Comparison of ENCODE assay signal across 9 mouse cellular contexts in genomic region chr17:23737493-23738445, GRCm38 (mm10). TPM values are rescaled to one million over a fixed set of nuclear protein-coding genes. Genes with fewer than 3 reads are reported as not detected.
A peak's percentile ranks its signal among the peaks of the same experiment; 100 is the strongest.
DNase-seq lines count a peak whose midpoint lies in the region; ATAC-seq and TF ChIP-seq lines count a peak whose summit lies in the region.
"Had no signal": no experiment of that assay in that cellular context is flagged by ENCODE, and none has a peak within 500 bp of the region (broad histone marks: within the 10 kb centered on the region; RNA-seq: fewer than 3 reads in every experiment).

No protein-coding gene starts in this region.

- no peak overlapping the region for H3K9ac ChIP-seq in forebrain, embryonic 15.5 days (replicated peaks)
- peak overlapping the region; percentile 80 for H3K9ac ChIP-seq in midbrain, embryonic 13.5 days (replicated peaks)

- peak; percentile 71 for DNase-seq in heart, embryonic 10.5 days (ENCODE audit: low spot score)
- no peak for DNase-seq in heart, postnatal 14 days
- no peak for DNase-seq in adrenal gland, adult 8-10 months
- no peak for DNase-seq in heart, adult 8-10 months (ENCODE audit: low spot score)
- no peak for DNase-seq in urinary bladder, postnatal 10 days (ENCODE audit: low spot score)

- 62% methylated on average over 15 of the region's 15 CpGs for WGBS in heart, embryonic 10.5 days
- WGBS in forebrain, embryonic 15.5 days: 62% methylated on average over 15 of the region's 15 CpGs
- WGBS in midbrain, embryonic 13.5 days: 62% methylated on average over 15 of the region's 15 CpGs

- H3K27ac ChIP-seq in heart, embryonic 10.5 days: no peak overlapping the region
- no peak overlapping the region for H3K27ac ChIP-seq in forebrain, embryonic 15.5 days (replicated peaks)
- H3K27ac ChIP-seq in midbrain, embryonic 13.5 days: no peak overlapping the region

- H3K4me2 ChIP-seq in forebrain, embryonic 15.5 days (replicated peaks): peak overlapping the region; percentile 94
- H3K4me2 ChIP-seq in midbrain, embryonic 13.5 days (replicated peaks): peak overlapping the region; percentile 73

- no peaks in the 10 kb centered on the region for H3K79me2 ChIP-seq in C2C12 (ENCODE audit: control insufficient read depth, insufficient read depth)

- peak; percentile 39 for TF ChIP-seq CTCF in C2C12 (IDR thresholded peaks at IDR 0.05; ENCODE audit: control insufficient read depth, insufficient read depth, insufficient read length)

- intact Hi-C loops in heart, postnatal 14 days (cut with DNase I): no loop called here

- no peak overlapping the region for H3K4me3 ChIP-seq in heart, embryonic 10.5 days
- H3K4me3 ChIP-seq in C2C12 (ENCODE audit: insufficient read depth, poor library complexity, severe bottlenecking): no peak overlapping the region
- H3K4me3 ChIP-seq in forebrain, embryonic 15.5 days: 0 out of 2 replicates have a peak overlapping the region, but pooled peaks have one; percentile 89
- peak overlapping the region; percentile 80 for H3K4me3 ChIP-seq in midbrain, embryonic 13.5 days (replicated peaks)

- no peaks in the 10 kb centered on the region for H3K9me3 ChIP-seq in heart, embryonic 10.5 days
- H3K9me3 ChIP-seq in forebrain, embryonic 15.5 days: no peaks in the 10 kb centered on the region
- no peaks in the 10 kb centered on the region for H3K9me3 ChIP-seq in midbrain, embryonic 13.5 days

- H3K79me3 ChIP-seq in C2C12 (ENCODE audit: low read depth): no peaks in the 10 kb centered on the region

- peaks cover 37% of the 10 kb centered on the region for H3K36me3 ChIP-seq in heart, embryonic 10.5 days
- H3K36me3 ChIP-seq in C2C12 (ENCODE audit: control insufficient read depth, insufficient read depth): no peaks in the 10 kb centered on the region
- H3K36me3 ChIP-seq in forebrain, embryonic 15.5 days: peaks cover 13% of the 10 kb centered on the region
- H3K36me3 ChIP-seq in midbrain, embryonic 13.5 days: peaks cover 38% of the 10 kb centered on the region

- H3ac ChIP-seq in C2C12 (ENCODE audit: control insufficient read depth, insufficient read length, low read depth): no peak overlapping the region

- peaks cover 62% of the 10 kb centered on the region for H3K27me3 ChIP-seq in heart, embryonic 10.5 days (ENCODE audit: insufficient read depth, poor library complexity, severe bottlenecking)
- peaks cover 12% of the 10 kb centered on the region for H3K27me3 ChIP-seq in C2C12 (ENCODE audit: control insufficient read depth, insufficient read depth, insufficient read length)
- peaks cover 23% of the 10 kb centered on the region for H3K27me3 ChIP-seq in forebrain, embryonic 15.5 days
- H3K27me3 ChIP-seq in midbrain, embryonic 13.5 days: peaks cover 23% of the 10 kb centered on the region

- no peak for ATAC-seq in forebrain, embryonic 15.5 days (replicated peaks)
- no peak for ATAC-seq in midbrain, embryonic 13.5 days

- peaks cover 40% of the 10 kb centered on the region for H3K4me1 ChIP-seq in heart, embryonic 10.5 days
- peaks cover 35% of the 10 kb centered on the region for H3K4me1 ChIP-seq in forebrain, embryonic 15.5 days
- H3K4me1 ChIP-seq in midbrain, embryonic 13.5 days (replicated peaks): peaks cover 36% of the 10 kb centered on the region

TF ChIP-seq in C2C12, 6 proteins besides CTCF, POLR2A, EP300 and RAD21:
- TF ChIP-seq CEBPB (IDR thresholded peaks at IDR 0.05; ENCODE audit: low read depth) (no peak), MYOD1 (IDR thresholded peaks at IDR 0.05; ENCODE audit: control insufficient read depth, insufficient read length, low read depth) (no peak), MAX (IDR thresholded peaks at IDR 0.05) (no peak), MYOG (IDR thresholded peaks at IDR 0.05; ENCODE audit: control insufficient read depth, extremely low read depth, insufficient read length) (no peak), FOSL1 (IDR thresholded peaks at IDR 0.05; ENCODE audit: insufficient read depth, low read length, poor library complexity, severe bottlenecking) (no peak), USF1 (IDR thresholded peaks at IDR 0.05; ENCODE audit: low read depth) (no peak)

RNA-seq across cellular contexts. Expression of gene Paqr4, which starts 2.9 kb away (rescaled TPM):
- 8.7 and 9.3 TPM in 2 replicates for polyA plus RNA-seq in heart, embryonic 10.5 days (2016; fragmentation: Nextera tagmentation; extraction: Ambion mirVana)
- total RNA-seq in heart, postnatal 14 days (2021): 10 to 100 TPM; 21.8 to 23.4 TPM
- polyA plus RNA-seq in C2C12 (2012; fragmentation: generic; extraction: Trizol): 12.5 TPM
- polyA plus RNA-seq in forebrain, embryonic 15.5 days (2015; fragmentation: Nextera tagmentation; extraction: Ambion mirVana): 39.4 and 39.7 TPM in 2 replicates
- 55.8 and 56.8 TPM in 2 replicates for polyA plus RNA-seq in midbrain, embryonic 13.5 days (2015; fragmentation: Nextera tagmentation; extraction: Ambion mirVana)
- total RNA-seq in adrenal gland, adult 8-10 months (2022): 10 to 100 TPM in 3 of 4 experiments, 1 to 10 TPM in 1; 7.7 to 17.9 (median 12.0) TPM
- 10 to 100 TPM; 22.4 to 29.0 (median 26.4) TPM for total RNA-seq in heart, adult 8-10 months (2022)

RNA-seq across cellular contexts. Expression of gene Kremen2, which starts 7.9 kb away (rescaled TPM):
- polyA plus RNA-seq in heart, embryonic 10.5 days (2016; fragmentation: Nextera tagmentation; extraction: Ambion mirVana): 0.43 and 1.9 TPM in 2 replicates
- total RNA-seq in heart, postnatal 14 days (2021): not detected
- polyA plus RNA-seq in C2C12 (2012; fragmentation: generic; extraction: Trizol): 0.05 TPM
- polyA plus RNA-seq in forebrain, embryonic 15.5 days (2015; fragmentation: Nextera tagmentation; extraction: Ambion mirVana): 0.48 and 0.50 TPM in 2 replicates
- 0.57 and 0.66 TPM in 2 replicates for polyA plus RNA-seq in midbrain, embryonic 13.5 days (2015; fragmentation: Nextera tagmentation; extraction: Ambion mirVana)
- total RNA-seq in adrenal gland, adult 8-10 months (2022): under 1 TPM in 3 of 4 experiments, not detected in 1; 0.17 to 0.30 (median 0.26) TPM
- total RNA-seq in heart, adult 8-10 months (2022): under 1 TPM in 1 of 4 experiments, not detected in 3; 0.26 TPM

RNA-seq across cellular contexts. Expression of gene Pkmyt1, which starts 11.6 kb away (rescaled TPM):
- polyA plus RNA-seq in heart, embryonic 10.5 days (2016; fragmentation: Nextera tagmentation; extraction: Ambion mirVana): 46.5 and 53.2 TPM in 2 replicates
- total RNA-seq in heart, postnatal 14 days (2021): 1 to 10 TPM; 3.1 to 3.6 TPM
- 14.8 TPM for polyA plus RNA-seq in C2C12 (2012; fragmentation: generic; extraction: Trizol)
- polyA plus RNA-seq in forebrain, embryonic 15.5 days (2015; fragmentation: Nextera tagmentation; extraction: Ambion mirVana): 26.7 and 28.4 TPM in 2 replicates
- polyA plus RNA-seq in midbrain, embryonic 13.5 days (2015; fragmentation: Nextera tagmentation; extraction: Ambion mirVana): 21.4 and 26.5 TPM in 2 replicates
- 1 to 10 TPM; 1.7 to 6.2 (median 3.6) TPM for total RNA-seq in adrenal gland, adult 8-10 months (2022)
- 1 to 10 TPM in 2 of 4 experiments, under 1 TPM in 2; 0.78 to 1.5 (median 1.1) TPM for total RNA-seq in heart, adult 8-10 months (2022)

RNA-seq across cellular contexts. Expression of gene 1520401A03Rik, which starts 15.2 kb away (rescaled TPM):
- polyA plus RNA-seq in heart, embryonic 10.5 days (2016; fragmentation: Nextera tagmentation; extraction: Ambion mirVana): not detected in 2 replicates
- not detected for total RNA-seq in heart, postnatal 14 days (2021)
- polyA plus RNA-seq in C2C12 (2012; fragmentation: generic; extraction: Trizol): 0.01 TPM
- not detected in 2 replicates for polyA plus RNA-seq in forebrain, embryonic 15.5 days (2015; fragmentation: Nextera tagmentation; extraction: Ambion mirVana)
- polyA plus RNA-seq in midbrain, embryonic 13.5 days (2015; fragmentation: Nextera tagmentation; extraction: Ambion mirVana): 0.30 TPM in 1 of 2 replicates, not detected in the other
- total RNA-seq in adrenal gland, adult 8-10 months (2022): 10 to 100 TPM in 3 of 4 experiments, 1 to 10 TPM in 1; 2.4 to 62.8 (median 19.6) TPM
- not detected for total RNA-seq in heart, adult 8-10 months (2022)
- total RNA-seq: neutrophil, adult 5-6 weeks had no signal

RNA-seq across cellular contexts. Expression of gene Flywch1, which starts 33.6 kb away (rescaled TPM):
- 97.9 and 117 TPM in 2 replicates for polyA plus RNA-seq in heart, embryonic 10.5 days (2016; fragmentation: Nextera tagmentation; extraction: Ambion mirVana)
- total RNA-seq in heart, postnatal 14 days (2021): 10 to 100 TPM; 30.2 to 30.8 TPM
- 92.5 TPM for polyA plus RNA-seq in C2C12 (2012; fragmentation: generic; extraction: Trizol)
- polyA plus RNA-seq in forebrain, embryonic 15.5 days (2015; fragmentation: Nextera tagmentation; extraction: Ambion mirVana): 162 and 164 TPM in 2 replicates
- polyA plus RNA-seq in midbrain, embryonic 13.5 days (2015; fragmentation: Nextera tagmentation; extraction: Ambion mirVana): 238 and 243 TPM in 2 replicates
- 100 to 1,000 TPM in 2 of 4 experiments, 10 to 100 TPM in 2; 82.9 to 115 (median 102) TPM for total RNA-seq in adrenal gland, adult 8-10 months (2022)
- 10 to 100 TPM; 40.8 to 42.0 (median 40.9) TPM for total RNA-seq in heart, adult 8-10 months (2022)

Comparison
In these comparisons a context has a peak if more than half of its experiments do, and no peak if none do; other contexts are left out.
1. H3K4me3 ChIP-seq: peak in forebrain, embryonic 15.5 days (single experiment) and midbrain, embryonic 13.5 days (single experiment); none in heart, embryonic 10.5 days (single experiment) and C2C12 (single experiment).